Mouse (Mus musculus): ENCODE measurements around the gene Naip1. TPM values are rescaled to one million over a fixed set of nuclear protein-coding genes. Genes with fewer than 3 reads are reported as not detected.
"Not testable (repeated sequence)": the region's sequence is repeated elsewhere in the genome, so short reads cannot be mapped to it uniquely, and the experiment has no call there.

The Naip1 gene
- total RNA-seq (2021) = 0.27 and 0.43 TPM in 2 replicates
- long read RNA-seq = 0 reads

- not testable (repeated sequence) for DNase-seq
Observed at GRCm38 (mm10) chr13:100452415-100453127, at the start of gene Naip1. Gene Naip1 (minus strand): TSS chr13:100452869.

GRCm38 (mm10) chr13:100499625-100500024, 47.0 kb upstream of the Naip1 start:
- not testable (repeated sequence) for DNase-seq

- DNase-seq = no peak
Observed at GRCm38 (mm10) chr13:100495337-100495736, 42.7 kb upstream of the Naip1 start.

GRCm38 (mm10) chr13:100494370-100494769, 41.7 kb upstream of the Naip1 start:
- not testable (repeated sequence) for DNase-seq

- DNase-seq = no peak
Observed at GRCm38 (mm10) chr13:100493313-100493712, 40.6 kb upstream of the Naip1 start.

GRCm38 (mm10) chr13:100492061-100492787, 39.6 kb upstream of the Naip1 start, which contains the start of gene Gtf2h2:
Gene Gtf2h2 (minus strand): TSS chr13:100492579.
- DNase-seq = peak; percentile 85

GRCm38 (mm10) chr13:100491623-100492022, 39.0 kb upstream of the Naip1 start:
- DNase-seq = no peak

GRCm38 (mm10) chr13:100490424-100490823, 37.8 kb upstream of the Naip1 start:
- no peak for DNase-seq

- DNase-seq = no peak
Observed at GRCm38 (mm10) chr13:100483610-100484009, 30.9 kb upstream of the Naip1 start.

- no peak for DNase-seq
Observed at GRCm38 (mm10) chr13:100463527-100464222, 11.0 kb upstream of the Naip1 start.

- no peak for DNase-seq
Observed at GRCm38 (mm10) chr13:100461336-100461735, 8.7 kb upstream of the Naip1 start.

- no peak for DNase-seq
Observed at GRCm38 (mm10) chr13:100449495-100449894, 3.2 kb downstream of the Naip1 start.

- no peak for DNase-seq
Observed at GRCm38 (mm10) chr13:100440116-100440515, 12.6 kb downstream of the Naip1 start.

- no peak for DNase-seq
Observed at GRCm38 (mm10) chr13:100438701-100439100, 14.0 kb downstream of the Naip1 start.

GRCm38 (mm10) chr13:100437322-100437825, 15.3 kb downstream of the Naip1 start:
- DNase-seq = no peak

- not testable (repeated sequence) for DNase-seq
Observed at GRCm38 (mm10) chr13:100436556-100437163, 16.0 kb downstream of the Naip1 start.

GRCm38 (mm10) chr13:100419958-100420357, 32.7 kb downstream of the Naip1 start:
- DNase-seq = not testable (repeated sequence)

GRCm38 (mm10) chr13:100414428-100414827, 38.2 kb downstream of the Naip1 start:
- DNase-seq = no peak

GRCm38 (mm10) chr13:100409825-100410224, 42.8 kb downstream of the Naip1 start:
- no peak for DNase-seq

- DNase-seq = no peak
Observed at GRCm38 (mm10) chr13:100409181-100409580, 43.5 kb downstream of the Naip1 start.

- DNase-seq = no peak
Observed at GRCm38 (mm10) chr13:100408242-100408641, 44.4 kb downstream of the Naip1 start.

Data from adrenal gland, postnatal 25 days (tissue).